Mouse (Mus musculus): ENCODE data around the gene Eef1e1. TPM values are rescaled to one million over a fixed set of nuclear protein-coding genes. Genes with fewer than 3 reads are reported as not detected.
"Not testable (repeated sequence)": the region's sequence is repeated elsewhere in the genome, so short reads cannot be mapped to it uniquely, and the experiment has no call there.

Eef1e1 gene
- total RNA-seq, 4 experiments from 2014 or later = 23.1 to 37.0 (median 28.5) TPM

DNA sequence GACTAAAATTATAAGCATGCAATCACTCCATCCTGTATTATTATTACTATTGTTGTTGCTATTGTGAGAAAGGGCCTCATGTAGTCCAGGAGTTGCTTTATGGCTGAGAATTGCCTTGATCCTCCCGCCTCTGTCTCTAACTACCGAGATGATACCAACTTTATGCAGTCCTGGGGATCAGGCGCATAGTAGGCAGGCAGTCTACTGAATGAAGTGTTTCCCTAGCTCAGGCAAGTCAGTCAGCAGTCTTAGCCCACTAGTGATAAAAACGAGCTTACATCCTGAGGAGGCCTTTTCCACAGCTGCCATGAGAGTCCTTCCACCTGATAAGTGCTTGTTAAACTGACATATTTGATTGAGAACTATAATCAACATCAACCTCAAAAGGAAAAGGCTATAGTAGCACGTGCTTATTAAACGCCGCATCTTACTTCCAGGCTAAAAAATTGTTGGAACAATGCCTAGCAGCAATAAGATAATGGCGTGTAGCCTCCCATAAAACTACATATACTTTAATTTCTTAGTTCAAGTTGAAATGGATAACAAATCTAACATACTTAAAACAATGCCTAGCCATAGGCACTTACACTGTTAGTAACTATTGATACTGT lies 34.5 kb downstream of the Eef1e1 start:
- DNase-seq (ENCODE audit: low spot score in 2 of 2) = no peak

DNA sequence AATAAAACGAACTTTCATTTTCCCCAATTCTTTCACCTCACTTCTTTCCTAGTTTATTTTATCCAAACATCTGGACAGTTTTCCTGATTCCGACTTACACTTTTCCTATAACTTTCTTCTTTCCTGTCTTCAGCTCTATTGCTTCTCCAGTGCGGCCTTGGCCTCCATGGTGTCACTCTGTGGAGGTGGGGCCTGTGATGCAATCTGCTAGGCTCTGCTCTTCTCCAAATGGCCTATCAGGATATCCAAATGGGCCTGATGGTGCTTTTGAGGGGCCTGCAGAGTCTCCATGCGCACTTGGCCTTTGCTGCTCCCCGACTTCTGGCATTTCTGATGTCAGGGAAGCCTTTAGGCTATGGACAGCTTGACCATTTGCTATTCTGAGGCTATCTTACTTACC lies 35.6 kb downstream of the Eef1e1 start:
- DNase-seq (ENCODE audit: low spot score in 2 of 2) = no peak

DNA sequence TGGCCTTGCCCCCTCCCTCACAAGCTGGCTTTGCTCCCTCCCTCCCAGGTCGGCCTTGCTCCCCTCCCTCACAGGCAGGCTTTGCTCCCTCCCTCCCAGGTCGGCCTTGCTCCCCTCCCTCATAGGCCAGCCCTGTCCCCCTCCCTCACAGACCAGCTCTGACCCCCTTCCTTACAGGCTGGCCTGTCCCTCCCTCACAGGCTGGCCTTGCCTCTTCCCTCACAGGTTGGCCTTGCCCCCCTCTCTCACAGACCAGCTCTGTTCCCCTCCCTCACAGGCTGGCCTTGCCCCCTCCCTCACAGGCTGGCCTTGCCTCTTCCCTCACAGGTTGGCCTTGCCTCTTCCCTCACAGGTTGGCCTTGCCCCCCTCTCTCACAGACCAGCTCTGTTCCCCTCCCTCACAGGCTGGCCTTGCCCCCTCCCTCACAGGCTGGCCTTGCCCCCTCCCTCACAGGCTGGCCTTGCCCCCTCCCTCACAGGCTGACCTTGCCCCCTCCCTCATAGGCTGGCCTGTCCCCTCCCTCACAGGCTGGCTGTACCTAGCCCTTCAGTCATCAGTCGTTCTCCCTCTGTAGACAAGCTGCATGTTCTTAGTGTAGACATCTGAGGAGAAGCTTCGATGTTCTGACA lies 40.7 kb downstream of the Eef1e1 start:
- not testable (repeated sequence) for DNase-seq (ENCODE audit: low spot score in 2 of 2)

DNA sequence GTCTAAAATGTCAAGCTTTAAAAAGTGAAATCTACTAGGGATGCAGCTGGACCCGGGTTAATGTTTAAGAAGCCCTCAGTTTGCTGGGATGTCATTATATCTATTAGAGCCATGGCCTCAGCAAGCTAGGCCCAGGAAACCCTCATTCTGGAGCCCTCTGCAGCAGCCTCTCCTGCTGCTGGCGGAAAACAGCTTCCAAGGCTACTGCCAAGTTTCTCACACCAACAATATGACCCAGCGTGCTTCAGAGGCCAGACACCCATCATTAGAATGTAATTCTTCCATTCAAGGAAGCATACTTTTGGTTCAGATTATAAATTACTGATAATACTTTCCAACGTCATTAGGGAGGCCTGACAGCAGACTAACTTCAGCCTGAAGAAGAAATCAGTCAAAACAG lies 42.0 kb downstream of the Eef1e1 start:
- no peak for DNase-seq (ENCODE audit: low spot score in 2 of 2)

GRCm38 (mm10) chr13:38615656-38616055 lies 43.2 kb downstream of the Eef1e1 start:
- DNase-seq (ENCODE audit: low spot score in 2 of 2) = no peak

DNA sequence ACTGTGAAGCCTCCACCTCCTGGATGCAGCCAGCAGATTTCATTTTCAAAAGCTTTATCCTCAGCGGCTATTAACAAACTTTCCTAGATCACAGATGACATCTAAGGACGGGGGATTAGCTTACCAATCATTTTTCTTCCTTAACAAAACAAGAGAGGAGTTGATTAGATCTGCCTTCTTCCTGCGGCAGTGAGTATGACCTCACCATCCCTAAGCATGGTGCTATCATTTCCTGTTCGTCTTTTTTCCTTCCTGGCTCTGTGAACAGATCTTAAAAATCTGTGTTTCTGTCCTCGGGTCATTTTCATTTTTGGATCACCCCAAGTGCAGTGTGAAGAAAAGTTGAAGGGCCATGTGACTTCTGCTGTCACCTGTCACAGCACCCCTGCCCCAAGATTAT lies 44.6 kb downstream of the Eef1e1 start:
- no peak for DNase-seq (ENCODE audit: low spot score in 2 of 2)

GRCm38 (mm10) chr13:38613583-38613982 lies 45.3 kb downstream of the Eef1e1 start:
- no peak for DNase-seq (ENCODE audit: low spot score in 2 of 2)

DNA sequence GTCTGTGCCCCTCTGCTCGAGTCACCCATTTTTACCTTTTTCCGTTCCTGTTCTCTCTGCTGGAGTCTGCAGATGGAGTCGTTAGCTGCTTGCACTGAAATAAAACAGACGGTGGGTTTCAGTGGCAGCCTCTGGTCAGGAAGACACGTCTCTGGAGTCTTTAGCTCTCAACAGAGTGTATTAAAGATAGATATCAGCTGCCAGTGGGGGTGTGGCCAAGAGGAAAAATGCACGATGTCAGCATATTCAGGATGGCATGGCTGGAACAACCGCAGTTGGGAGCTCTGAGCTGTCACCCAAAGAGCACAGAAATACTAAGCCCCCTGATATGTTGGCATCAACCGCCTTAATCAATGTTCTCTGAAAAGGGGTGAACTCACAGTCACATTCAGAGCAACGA lies 46.2 kb downstream of the Eef1e1 start:
- DNase-seq (ENCODE audit: low spot score in 2 of 2) = no peak

DNA sequence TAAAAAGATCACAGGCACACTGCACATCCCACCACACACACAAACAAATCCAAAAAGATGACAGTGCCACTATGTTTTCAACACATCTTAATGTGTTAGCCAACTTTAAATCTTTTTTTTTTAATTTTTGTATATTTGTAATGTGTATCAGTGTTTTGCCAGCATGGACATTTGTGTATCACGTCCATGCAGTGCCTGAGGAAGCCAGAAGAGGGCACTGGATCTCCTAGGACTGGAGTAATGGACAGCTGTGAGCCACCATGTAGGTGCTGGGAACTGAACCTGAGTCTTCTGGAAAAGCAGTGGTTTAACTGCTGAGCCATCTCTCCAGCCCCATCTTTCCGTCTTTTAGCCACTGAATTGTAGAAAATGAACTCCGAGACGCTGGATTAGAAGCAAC lies 46.7 kb downstream of the Eef1e1 start:
- DNase-seq (ENCODE audit: low spot score in 2 of 2) = no peak

- no peak for DNase-seq (ENCODE audit: low spot score in 2 of 2)
These were observed 48.5 kb downstream of the Eef1e1 start for GRCm38 (mm10) chr13:38610336-38610735.

DNA sequence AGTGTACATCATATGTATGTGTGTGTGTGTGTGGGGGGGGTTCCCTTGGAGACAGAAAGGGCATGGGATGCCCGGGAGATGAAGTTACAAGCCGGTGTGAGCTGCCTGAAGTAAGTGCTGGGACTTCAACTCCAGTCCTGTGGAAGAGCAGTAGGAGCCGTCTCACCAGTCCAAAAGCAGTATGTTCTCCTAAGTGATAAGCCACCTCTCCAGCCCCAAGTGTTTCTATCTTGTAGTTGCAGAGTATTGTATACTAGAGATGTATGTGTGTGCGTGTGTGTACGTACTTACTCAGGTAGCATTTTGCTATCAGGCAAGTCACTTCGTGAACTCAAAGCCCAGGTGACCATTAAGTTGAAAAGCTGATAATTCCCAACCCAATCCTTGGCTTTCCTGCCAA lies 51.7 kb downstream of the Eef1e1 start:
- DNase-seq (ENCODE audit: low spot score in 2 of 2) = no peak

DNA sequence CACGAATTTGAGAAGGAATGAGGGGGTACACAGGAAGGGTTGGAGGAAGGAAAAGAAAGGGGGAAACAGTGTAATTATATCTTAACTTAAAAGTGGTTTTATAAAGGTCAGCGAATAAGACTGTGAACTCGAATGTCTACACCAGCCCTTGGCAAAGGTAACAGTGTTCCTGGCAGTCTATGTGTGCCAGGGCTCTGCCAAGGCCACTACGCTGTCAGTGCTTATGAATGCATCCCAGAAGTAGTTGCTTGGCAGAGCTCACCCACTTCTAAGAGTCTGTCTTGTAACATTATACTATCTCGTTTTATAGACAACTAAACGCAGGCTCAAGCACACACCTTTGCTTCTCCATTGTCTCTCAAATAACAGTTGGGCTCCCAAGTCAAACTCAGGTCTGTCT lies 53.5 kb downstream of the Eef1e1 start:
- DNase-seq (ENCODE audit: low spot score in 2 of 2) = no peak

- DNase-seq (ENCODE audit: low spot score in 2 of 2) = peak; percentile 20 to 37
These were observed 55.9 kb downstream of the Eef1e1 start for GRCm38 (mm10) chr13:38602966-38603365.

- no peak for DNase-seq (ENCODE audit: low spot score in 2 of 2)
These were observed 56.5 kb downstream of the Eef1e1 start for GRCm38 (mm10) chr13:38602243-38602832.

DNA sequence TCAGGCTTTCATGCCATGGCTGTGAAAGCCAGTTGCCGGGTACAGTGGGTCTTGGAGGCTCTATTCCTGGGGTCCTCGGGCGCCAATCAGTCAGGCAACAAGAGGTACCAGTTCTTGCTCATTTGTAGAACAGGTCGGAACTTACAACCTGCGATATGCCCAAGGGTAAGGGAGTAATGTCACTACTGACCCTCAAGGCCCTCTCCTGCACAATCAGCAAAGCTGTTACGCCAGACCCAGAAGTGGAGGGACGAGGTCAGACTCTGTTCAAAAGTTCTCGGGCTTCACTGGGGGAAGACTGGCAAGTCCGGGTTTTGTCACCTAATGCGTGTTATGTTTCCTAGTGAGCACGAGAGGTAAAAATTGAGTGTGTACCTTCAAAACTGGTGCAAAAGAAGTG lies 58.0 kb downstream of the Eef1e1 start:
- no peak for DNase-seq (ENCODE audit: low spot score in 2 of 2)

DNA sequence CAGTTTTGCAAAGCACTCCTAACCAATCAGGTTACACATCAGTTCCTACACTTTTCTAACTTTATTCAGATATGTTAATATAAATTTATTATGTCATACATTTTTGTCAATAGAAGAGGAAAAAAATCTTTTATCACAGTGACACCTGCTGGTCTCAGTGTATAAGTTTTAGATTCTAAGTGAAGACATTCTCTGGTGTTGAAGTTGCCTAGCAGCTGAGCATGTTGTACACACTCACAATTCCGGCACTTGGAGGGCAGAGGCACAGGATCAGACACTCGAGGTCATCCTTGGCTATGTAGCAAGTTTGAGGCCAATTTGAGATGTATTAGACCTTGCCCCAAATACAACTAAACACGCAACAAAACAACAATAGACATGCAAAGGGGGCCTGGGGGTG lies 61.8 kb downstream of the Eef1e1 start:
- no peak for DNase-seq (ENCODE audit: low spot score in 2 of 2)

DNA sequence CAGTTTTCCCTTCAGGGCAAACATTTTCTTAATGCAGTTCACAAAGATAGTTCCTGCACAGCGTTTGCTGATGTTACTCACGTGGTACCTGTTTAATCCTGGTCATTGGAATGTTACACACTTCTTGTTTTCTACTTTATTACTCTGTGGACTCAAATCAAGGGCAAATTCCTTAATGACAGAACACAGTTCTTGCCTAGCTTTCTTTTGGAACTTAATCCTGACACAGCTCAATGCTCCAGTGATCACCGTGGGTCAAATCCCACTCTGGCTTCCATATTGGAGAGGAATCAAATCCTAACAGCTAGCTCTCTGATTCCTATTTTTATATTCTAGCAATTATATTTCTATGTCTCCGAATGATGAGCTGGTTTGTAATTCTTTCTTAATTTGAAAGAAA lies 62.4 kb downstream of the Eef1e1 start:
- no peak for DNase-seq (ENCODE audit: low spot score in 2 of 2)

Other genes starting within 250 kb of the Eef1e1 start
- 10 to 100 TPM; 44.8 to 52.1 (median 50.0) TPM for gene Txndc5, start 130.2 kb downstream of the Eef1e1 start, total RNA-seq (2022)
- 10 to 100 TPM in 1 of 4 experiments, 1 to 10 TPM in 3; 8.0 to 13.5 (median 9.8) TPM for gene Bloc1s5, start 23.9 kb downstream of the Eef1e1 start, total RNA-seq (2022)